Mouse (Mus musculus) urinary bladder, postnatal 10 days (tissue): Measurements from ENCODE around the gene Ncam2.
"Not testable (repeated sequence)": the region's sequence is repeated elsewhere in the genome, so short reads cannot be mapped to it uniquely, and the experiment has no call there.

Source experiments
- DNase-seq: peaks from one replicate; pipeline ENCODE4 v3.0.0; 2022; ENCODE audit warnings: low spot score

The Ncam2 gene

GRCm38 (mm10) chr16:81303806-81304205 is 103.3 kb downstream of the Ncam2 start:
- DNase-seq = no peak

DNA sequence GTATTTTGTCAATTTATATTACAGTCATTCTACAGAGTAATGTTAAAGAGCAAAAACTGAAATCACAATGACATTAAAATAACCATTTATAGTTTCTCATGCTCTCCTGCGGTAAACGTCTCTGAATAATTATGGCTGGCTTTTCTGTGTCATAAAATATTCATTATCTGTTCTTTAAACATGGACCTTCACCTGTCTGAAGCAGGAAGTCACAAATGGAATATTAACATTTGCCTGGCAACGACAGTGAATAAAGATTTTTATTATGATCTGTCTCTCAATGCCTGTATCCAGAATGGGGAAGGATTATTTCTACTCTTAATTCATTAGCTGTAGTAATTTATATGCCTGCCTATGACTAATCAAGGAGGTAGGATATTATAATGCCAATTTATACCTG is 108.7 kb downstream of the Ncam2 start:
- DNase-seq = no peak

DNA sequence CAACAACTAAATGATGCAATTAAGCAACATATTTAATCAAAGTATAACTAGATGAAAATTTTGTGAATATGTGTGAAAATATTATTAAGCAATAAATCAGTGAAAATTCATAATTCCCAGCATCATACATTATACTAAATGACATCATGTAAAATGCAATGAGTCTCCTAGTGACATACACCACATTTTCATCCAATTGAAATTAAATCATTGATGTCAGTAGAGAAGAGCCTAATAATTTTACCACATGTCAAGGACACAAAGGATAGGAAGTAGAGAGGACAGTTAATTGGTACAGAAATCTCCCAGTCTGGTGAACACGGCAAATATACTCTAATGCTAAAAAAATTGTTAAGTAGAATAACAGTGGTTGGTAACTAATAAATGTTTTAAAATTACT is 118.5 kb downstream of the Ncam2 start:
- DNase-seq = no peak

- no peak for DNase-seq
These were observed 130.0 kb downstream of the Ncam2 start for GRCm38 (mm10) chr16:81330539-81330938.

DNA sequence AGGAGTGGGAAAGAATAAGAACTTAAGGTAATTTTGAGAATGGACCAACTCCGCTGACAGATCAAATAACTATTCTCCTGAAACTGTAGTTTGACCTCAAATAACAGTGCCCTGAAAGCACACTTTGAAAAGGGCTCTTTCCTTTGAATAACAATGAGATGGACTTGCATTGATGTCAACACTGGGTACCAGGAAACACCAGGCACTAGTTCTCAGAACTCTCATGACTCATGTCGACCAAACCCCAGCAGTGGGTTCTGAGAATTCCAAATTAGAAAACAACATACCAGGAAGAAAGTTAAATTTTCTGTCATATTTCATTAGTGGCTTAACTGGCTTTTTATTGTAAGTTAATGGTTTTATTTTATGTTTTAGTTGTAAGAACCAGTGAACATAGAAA is 165.4 kb downstream of the Ncam2 start:
- no peak for DNase-seq

- no peak for DNase-seq
These were observed 173.7 kb downstream of the Ncam2 start for GRCm38 (mm10) chr16:81374234-81374633.

DNA sequence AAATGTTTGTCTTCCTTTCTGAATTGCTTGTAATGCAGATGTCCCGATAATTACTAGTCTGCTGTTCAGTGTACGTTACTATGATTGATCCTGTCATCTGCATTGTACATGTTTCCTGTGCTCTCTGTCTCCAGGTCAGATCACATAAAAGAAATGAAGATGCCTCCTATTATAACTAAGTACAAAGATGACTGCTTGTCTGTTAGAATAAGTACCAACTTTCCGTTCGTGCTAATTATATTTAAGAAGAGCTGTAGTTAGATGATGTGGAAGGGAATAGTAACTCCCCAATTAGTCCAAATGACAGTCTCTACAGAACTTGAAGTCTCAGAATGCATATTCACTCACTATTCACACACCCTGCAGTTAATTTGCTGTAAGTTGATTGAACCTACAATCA is 179.9 kb downstream of the Ncam2 start:
- no peak for DNase-seq

DNA sequence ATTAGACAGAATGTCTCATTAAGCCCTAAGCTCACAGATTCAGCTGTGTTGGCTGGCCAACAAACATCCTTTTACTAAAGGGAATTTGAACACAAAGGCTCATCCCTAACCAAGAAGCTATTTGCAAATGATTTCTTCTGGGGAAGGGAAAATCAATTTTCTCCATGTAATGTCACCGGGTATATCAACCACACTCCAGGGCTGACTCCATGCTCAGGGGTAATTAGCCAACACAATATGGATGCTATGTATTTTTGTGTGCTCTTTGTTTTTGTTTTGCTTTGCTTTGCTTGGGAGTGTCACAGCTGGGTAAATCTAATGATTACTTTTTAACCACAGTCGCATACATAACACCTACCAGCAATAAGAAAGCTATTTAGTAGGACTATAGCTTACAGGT is 188.1 kb downstream of the Ncam2 start:
- DNase-seq = no peak

GRCm38 (mm10) chr16:81434559-81434958 is 234.1 kb downstream of the Ncam2 start:
- no peak for DNase-seq

GRCm38 (mm10) chr16:81437091-81437867 is 236.8 kb downstream of the Ncam2 start:
- DNase-seq = no peak

DNA sequence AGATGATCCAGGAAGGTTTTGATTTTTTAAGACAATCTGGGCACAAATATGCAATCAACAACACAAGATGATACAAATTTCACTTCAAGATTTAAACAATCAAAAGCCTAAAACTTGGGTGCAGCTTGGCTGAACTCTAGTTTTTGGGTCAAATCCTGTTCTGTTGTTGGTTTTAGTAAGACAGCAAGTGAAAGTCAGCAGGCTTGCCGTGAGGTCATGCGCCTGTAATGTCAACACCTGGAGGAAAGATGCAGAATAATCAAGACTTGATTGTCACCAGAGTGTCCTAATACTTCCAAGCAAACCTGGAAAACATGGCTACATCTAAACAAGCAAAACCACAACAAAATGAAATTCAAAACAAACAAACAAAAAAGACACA is 237.4 kb downstream of the Ncam2 start:
- no peak for DNase-seq

GRCm38 (mm10) chr16:81450851-81451250 is 250.4 kb downstream of the Ncam2 start:
- DNase-seq = no peak

- DNase-seq = no peak
These were observed 252.5 kb downstream of the Ncam2 start for GRCm38 (mm10) chr16:81452988-81453387.

DNA sequence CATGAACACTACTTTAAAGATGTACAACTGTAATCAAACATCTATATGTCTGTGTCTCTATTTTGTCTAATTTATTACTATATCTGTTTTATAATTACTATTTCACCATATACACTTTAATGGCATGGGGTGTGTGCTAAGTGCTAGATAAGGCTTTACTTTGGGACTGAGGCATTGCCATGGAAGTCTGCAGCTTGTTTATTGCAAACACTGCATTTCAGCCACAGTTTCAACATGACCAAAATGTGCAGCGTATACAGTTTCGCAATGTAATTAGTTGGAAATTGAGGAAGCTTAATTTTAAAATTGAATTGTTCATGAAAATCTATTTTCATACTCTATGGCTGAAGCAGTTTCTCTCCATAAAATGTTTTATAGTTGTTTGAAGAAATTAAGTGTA is 254.0 kb downstream of the Ncam2 start:
- DNase-seq = no peak

DNA sequence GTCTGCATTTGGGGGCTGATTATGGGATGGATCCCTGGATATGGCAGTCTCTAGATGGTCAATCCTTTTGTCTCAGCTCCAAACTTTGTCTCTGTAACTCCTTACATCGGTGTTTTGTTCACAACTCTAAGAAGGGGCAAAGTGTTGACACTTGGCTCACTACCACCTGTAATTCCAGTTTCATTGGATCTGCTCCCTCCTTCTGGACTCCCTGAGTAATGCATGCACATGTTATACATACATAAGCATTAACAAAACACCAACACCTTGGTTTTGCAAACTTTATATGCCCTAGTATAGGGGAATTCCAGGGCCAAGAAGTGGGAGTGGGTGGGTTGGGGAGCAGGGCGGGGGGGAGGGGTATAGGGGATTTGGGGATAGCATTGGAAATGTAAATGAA is 262.2 kb downstream of the Ncam2 start:
- DNase-seq = not testable (repeated sequence)

GRCm38 (mm10) chr16:81472925-81473324 is 272.4 kb downstream of the Ncam2 start:
- DNase-seq = no peak

DNA sequence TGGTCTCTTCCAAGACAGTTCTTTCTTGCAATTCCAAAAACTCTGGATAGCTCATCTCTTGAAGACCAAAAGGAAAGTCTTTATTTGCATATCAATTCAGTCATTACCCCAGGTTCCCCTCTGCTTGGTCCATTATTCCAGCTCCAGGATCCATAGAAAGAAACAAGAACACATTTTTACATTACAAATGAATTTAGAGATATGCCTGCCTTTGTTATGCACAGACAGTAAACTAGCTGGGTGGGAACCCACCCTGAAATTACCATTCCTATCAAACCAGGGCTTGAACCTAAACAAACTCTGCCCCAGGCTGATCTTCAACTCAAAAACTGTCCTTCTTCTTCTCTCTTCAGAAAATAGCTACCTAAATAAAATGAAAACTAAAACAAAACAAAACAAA is 280.6 kb downstream of the Ncam2 start:
- DNase-seq = no peak

- DNase-seq = no peak
These were observed 295.6 kb downstream of the Ncam2 start for GRCm38 (mm10) chr16:81496111-81496510.

- DNase-seq = no peak
These were observed 302.1 kb downstream of the Ncam2 start for GRCm38 (mm10) chr16:81502578-81502977.

DNA sequence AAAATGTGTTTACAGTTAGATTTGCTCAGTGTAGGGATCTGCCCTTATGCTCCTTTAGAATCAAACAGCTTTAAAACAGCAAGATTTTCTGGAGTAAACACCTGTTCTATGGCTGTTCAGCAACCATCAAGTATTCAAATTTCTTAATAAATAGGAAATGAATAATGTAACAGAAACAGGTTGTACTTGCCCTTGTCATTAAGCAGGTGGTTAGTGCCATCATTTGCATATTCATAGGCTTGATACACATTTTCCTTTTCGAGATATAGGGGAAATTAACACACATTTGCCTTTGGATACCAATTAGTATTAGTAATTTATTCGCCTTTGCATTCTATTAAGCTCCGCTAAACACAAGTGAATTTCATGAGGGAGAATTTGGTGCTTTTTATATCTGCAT is 335.7 kb downstream of the Ncam2 start:
- DNase-seq = no peak

GRCm38 (mm10) chr16:81587565-81588107 is 387.1 kb downstream of the Ncam2 start:
- no peak for DNase-seq

DNA sequence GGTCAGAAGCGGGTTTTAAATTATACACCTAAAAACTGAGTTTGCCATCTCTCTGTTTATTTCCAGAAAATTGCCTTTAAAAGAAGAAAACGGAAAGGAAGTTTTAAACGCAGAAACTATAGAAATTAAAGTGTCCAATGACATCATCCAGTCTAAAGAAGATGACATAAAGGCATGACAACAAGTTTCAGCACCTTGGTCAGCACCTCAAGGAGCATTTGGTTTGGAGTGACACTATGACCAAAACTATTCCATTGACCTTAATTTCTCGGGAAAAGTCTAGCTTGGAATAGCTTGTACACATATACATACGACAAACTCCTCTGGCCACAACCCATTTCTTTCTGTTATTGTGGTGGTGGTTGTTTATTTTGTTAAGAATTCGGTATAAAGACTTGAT is 422.8 kb downstream of the Ncam2 start:
- no peak for DNase-seq

- no peak for DNase-seq
These were observed 423.3 kb downstream of the Ncam2 start for GRCm38 (mm10) chr16:81623776-81624175.

DNA sequence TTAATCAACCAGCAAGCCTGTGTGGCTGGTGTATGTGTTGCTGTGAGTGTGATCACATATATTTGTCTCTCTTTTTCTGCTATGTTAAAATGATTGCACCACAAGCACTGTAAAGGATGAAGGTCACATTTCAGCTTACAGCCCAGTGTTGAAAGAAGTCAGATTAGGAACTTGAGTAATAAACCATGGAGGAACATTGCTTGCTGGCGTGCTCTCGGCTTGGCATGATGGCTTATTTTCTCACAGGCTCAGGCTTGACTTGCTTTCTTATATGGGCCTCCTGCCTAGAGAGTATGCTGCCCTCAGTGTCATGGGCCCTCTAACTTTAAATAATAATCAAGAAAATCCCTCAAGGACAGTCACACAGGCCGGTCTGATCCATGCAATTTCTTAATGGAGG is 449.8 kb downstream of the Ncam2 start:
- DNase-seq = no peak
